Comparison of ENCODE assay signal across 19 mouse cellular contexts in the genomic region with DNA sequence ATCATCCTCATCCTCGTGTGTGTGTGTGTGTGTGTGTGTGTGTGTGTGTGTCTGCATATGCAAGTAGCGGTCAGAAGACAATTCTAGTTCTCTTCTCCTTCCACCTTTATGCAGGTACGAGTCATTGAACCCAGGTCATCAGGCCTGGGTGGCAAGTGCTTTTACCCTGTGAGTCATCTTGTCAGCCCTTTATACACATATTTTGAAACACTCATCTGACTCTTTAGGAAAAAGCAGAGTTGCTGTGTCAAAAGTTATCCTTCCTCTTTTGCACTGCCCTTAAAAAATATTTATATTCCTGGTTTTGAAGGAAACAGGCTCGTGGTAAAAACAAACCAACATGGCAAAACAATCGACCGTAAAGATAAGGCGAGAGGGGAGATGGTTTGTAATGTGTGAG.
"Had no signal": no experiment of that assay in that cellular context is flagged by ENCODE, and none has a peak within 500 bp of the region (broad histone marks: within the 10 kb centered on the region; RNA-seq: fewer than 3 reads in every experiment).

No protein-coding gene starts in this region.

- H3K9me3 ChIP-seq: kidney, embryonic 15.5 days; limb, embryonic 12.5 days; liver, embryonic 15.5 days; midbrain, embryonic 10.5 days; neural tube, embryonic 13.5 days had no signal

- H3K4me3 ChIP-seq: kidney, embryonic 15.5 days; limb, embryonic 12.5 days; liver, embryonic 15.5 days; midbrain, embryonic 10.5 days; neural tube, embryonic 13.5 days had no signal

- H3K36me3 ChIP-seq: kidney, embryonic 15.5 days; limb, embryonic 12.5 days; liver, embryonic 15.5 days; midbrain, embryonic 10.5 days; neural tube, embryonic 13.5 days had no signal

- H3K27me3 ChIP-seq: kidney, embryonic 15.5 days; limb, embryonic 12.5 days; liver, embryonic 15.5 days; neural tube, embryonic 13.5 days had no signal

- ATAC-seq: intestine, embryonic 16.5 days; midbrain, embryonic 16.5 days had no signal

- H3K4me1 ChIP-seq: kidney, embryonic 15.5 days; liver, embryonic 15.5 days; midbrain, embryonic 10.5 days; neural tube, embryonic 13.5 days had no signal

- H3K27ac ChIP-seq: kidney, embryonic 15.5 days; limb, embryonic 12.5 days; liver, embryonic 15.5 days; midbrain, embryonic 10.5 days; neural tube, embryonic 13.5 days had no signal

- H3K4me2 ChIP-seq: kidney, embryonic 15.5 days; limb, embryonic 12.5 days; liver, embryonic 15.5 days; neural tube, embryonic 13.5 days had no signal

- H3K9ac ChIP-seq: kidney, embryonic 15.5 days; limb, embryonic 12.5 days; liver, embryonic 15.5 days; neural tube, embryonic 13.5 days had no signal

- DNase-seq: kidney, adult 2 months; kidney, postnatal 25 days; layer of hippocampus, adult 9-11 months; layer of hippocampus, postnatal 36 days; liver; lung, adult 2 months; lung, postnatal 10 days; retina, postnatal 1 day; right cerebral cortex, postnatal 4 days; spleen, adult 18-20 months; thymus, adult 18-20 months; thymus, postnatal 14 days had no signal
